Mouse (Mus musculus) MEL (cell line): ENCODE data around the gene Card14. TPM values are rescaled to one million over a fixed set of nuclear protein-coding genes. Genes with fewer than 3 reads are reported as not detected.

Experiments used
- DNase-seq: peaks from one replicate; pipeline ENCODE4 v3.0.0; 2011; ENCODE audit warnings: low read depth, low spot score
- H3K27ac ChIP-seq: 2 replicates; pipeline ENCODE4 v1.5.1; 2012; ENCODE audit warnings: low read depth, mild to moderate bottlenecking, control low read depth, low read length, moderate library complexity; ENCODE audit not compliant: control insufficient read depth
- H3K27me3 ChIP-seq, 2 experiments: fragments of 150-350 bp in 1 of 2; sonication (generic) in 1 of 2; 2 replicates each; pipeline ENCODE4 v1.6.1; 2012; ENCODE audit warnings: low read length in 2 of 2, mild to moderate bottlenecking in 2 of 2, improper control_type of control experiment in 1 of 2, moderate library complexity in 1 of 2; ENCODE audit not compliant: insufficient read depth in 2 of 2, control insufficient read depth in 1 of 2
- H3K36me3 ChIP-seq, 2 experiments: 2 replicates each; pipeline ENCODE4 v1.6.1; 2012 to 2014; ENCODE audit warnings: low read length in 2 of 2, improper control_type of control experiment in 1 of 2, inconsistent platforms in 1 of 2, mild to moderate bottlenecking in 1 of 2; ENCODE audit not compliant: insufficient read depth in 2 of 2, control insufficient read depth in 1 of 2
- H3K4me1 ChIP-seq, 2 experiments: fragments of 150-350 bp in 1 of 2; sonication (generic) in 1 of 2; 2 replicates each; pipeline ENCODE4 v1.6.1; 2012; ENCODE audit warnings: low read length in 2 of 2, improper control_type of control experiment in 1 of 2, mild to moderate bottlenecking in 1 of 2; ENCODE audit not compliant: insufficient read depth in 2 of 2, control insufficient read depth in 1 of 2
- H3K4me3 ChIP-seq, 2 experiments: fragments of 150-350 bp in 1 of 2; sonication (generic) in 1 of 2; 2 replicates each; pipeline ENCODE4 v1.5.1; 2012; ENCODE audit warnings: low read depth in 2 of 2, low read length in 2 of 2, mild to moderate bottlenecking in 2 of 2, moderate library complexity in 2 of 2, control low read depth in 1 of 2, improper control_type of control experiment in 1 of 2; ENCODE audit not compliant: control insufficient read depth in 1 of 2, insufficient read depth in 1 of 2
- H3K79me2 ChIP-seq: 2 replicates; pipeline ENCODE4 v1.6.1; 2012; ENCODE audit warnings: mild to moderate bottlenecking, low read length, moderate library complexity; ENCODE audit not compliant: control insufficient read depth, poor library complexity, insufficient read depth
- H3K9ac ChIP-seq: 2 replicates; pipeline ENCODE4 v1.6.1; 2012; ENCODE audit warnings: low read depth, mild to moderate bottlenecking, control low read depth, low read length, moderate library complexity; ENCODE audit not compliant: control insufficient read depth, poor library complexity, severe bottlenecking
- H3K9me3 ChIP-seq: fragments of 150-350 bp; sonication (generic); replicated peaks from 2 replicates; pipeline ENCODE4 v1.6.1; 2012; ENCODE audit warnings: mild to moderate bottlenecking, low read length, improper control_type of control experiment, moderate library complexity; ENCODE audit not compliant: insufficient read depth
- BHLHE40 ChIP-seq: IDR thresholded peaks from 2 replicates; pipeline ENCODE4 v1.6.1; 2012; ENCODE audit warnings: low read depth, mild to moderate bottlenecking, inconsistent platforms, low read length, improper control_type of control experiment, borderline replicate concordance
- CTCF ChIP-seq, 3 experiments: IDR thresholded peaks in 2 of 3; conservative IDR thresholded peaks in 1 of 3; 2 replicates each; pipeline ENCODE4 v1.5.1; 2011 to 2012; ENCODE audit warnings: low read length in 3 of 3, low read depth in 2 of 3, mild to moderate bottlenecking in 2 of 3, improper control_type of control experiment in 1 of 3, inconsistent platforms in 1 of 3, mixed read lengths in 1 of 3, moderate library complexity in 1 of 3; ENCODE audit not compliant: control insufficient read depth in 1 of 3, insufficient read depth in 1 of 3, poor library complexity in 1 of 3, severe bottlenecking in 1 of 3
- E2F4 ChIP-seq: IDR thresholded peaks from 2 replicates; pipeline ENCODE4 v1.6.1; 2011; ENCODE audit warnings: low read depth, low read length, improper control_type of control experiment, borderline replicate concordance
- ELF1 ChIP-seq: IDR thresholded peaks from 2 replicates; pipeline ENCODE4 v1.6.1; 2014; ENCODE audit warnings: low read depth, mild to moderate bottlenecking, inconsistent platforms, low read length, improper control_type of control experiment, moderate library complexity
- GABPA ChIP-seq: IDR thresholded peaks from 2 replicates; pipeline ENCODE4 v1.6.1; 2012; ENCODE audit warnings: low read depth, mild to moderate bottlenecking, inconsistent platforms, low read length, improper control_type of control experiment, moderate library complexity
- GATA1 ChIP-seq: IDR thresholded peaks from 2 replicates; pipeline ENCODE4 v1.6.1; 2011; ENCODE audit warnings: low read depth, low read length, improper control_type of control experiment
- HCFC1 ChIP-seq: IDR thresholded peaks from 2 replicates; pipeline ENCODE4 v1.6.1; 2012; ENCODE audit warnings: low read depth, mild to moderate bottlenecking, inconsistent platforms, low read length, improper control_type of control experiment, moderate library complexity
- MAFK ChIP-seq: IDR thresholded peaks from 2 replicates; pipeline ENCODE4 v1.6.1; 2011; ENCODE audit warnings: low read depth, mild to moderate bottlenecking, low read length, improper control_type of control experiment, borderline replicate concordance
- MAZ ChIP-seq: IDR thresholded peaks from 2 replicates; pipeline ENCODE4 v1.6.1; 2012; ENCODE audit warnings: low read depth, mild to moderate bottlenecking, inconsistent platforms, low read length, improper control_type of control experiment
- MYB ChIP-seq: IDR thresholded peaks from 2 replicates; pipeline ENCODE4 v1.6.1; 2011; ENCODE audit warnings: mild to moderate bottlenecking, low read depth, low read length, improper control_type of control experiment
- NRF1 ChIP-seq: IDR thresholded peaks from 2 replicates; pipeline ENCODE4 v1.6.1; 2014; ENCODE audit warnings: low read depth, mild to moderate bottlenecking, inconsistent platforms, low read length, improper control_type of control experiment, moderate library complexity; ENCODE audit not compliant: poor library complexity, insufficient read depth, severe bottlenecking
- POLR2AphosphoS2 ChIP-seq: IDR thresholded peaks from 2 replicates; pipeline ENCODE4 v1.6.1; 2011; ENCODE audit warnings: low read length, improper control_type of control experiment
- POLR2AphosphoS5 ChIP-seq: IDR thresholded peaks from 2 replicates; pipeline ENCODE4 v1.6.1; 2012; ENCODE audit warnings: low read depth, borderline replicate concordance, mild to moderate bottlenecking, inconsistent platforms, low read length, moderate library complexity, mixed read lengths
- RAD21 ChIP-seq: IDR thresholded peaks from 2 replicates; pipeline ENCODE4 v1.6.1; 2011; ENCODE audit warnings: mild to moderate bottlenecking, low read depth, low read length, improper control_type of control experiment
- SMC3 ChIP-seq: IDR thresholded peaks from 2 replicates; pipeline ENCODE4 v1.6.1; 2011; ENCODE audit warnings: low read depth, low read length, improper control_type of control experiment
- TAL1 ChIP-seq: IDR thresholded peaks from 2 replicates; pipeline ENCODE4 v1.6.1; 2012; ENCODE audit warnings: mild to moderate bottlenecking, inconsistent platforms, low read length, moderate library complexity, mixed read lengths
- TBP ChIP-seq: IDR thresholded peaks from 2 replicates; pipeline ENCODE4 v1.8.0; 2011; ENCODE audit warnings: low read depth, low read length, improper control_type of control experiment
- TCF12 ChIP-seq: IDR thresholded peaks from 2 replicates; pipeline ENCODE4 v1.6.1; 2014; ENCODE audit warnings: low read depth, mild to moderate bottlenecking, inconsistent platforms, low read length, improper control_type of control experiment, moderate library complexity
- ZC3H11A ChIP-seq: IDR thresholded peaks from 2 replicates; pipeline ENCODE4 v1.6.1; 2012; ENCODE audit warnings: low read depth, mild to moderate bottlenecking, inconsistent platforms, low read length, improper control_type of control experiment
- ZNF384 ChIP-seq: IDR thresholded peaks from 2 replicates; pipeline ENCODE4 v1.6.1; 2012; ENCODE audit warnings: low read depth, mild to moderate bottlenecking, inconsistent platforms, low read length, improper control_type of control experiment
- polyA plus RNA-seq, 2 experiments: library from polyadenylated mRNA; stranded (reverse) in 1 of 2; unstranded in 1 of 2; fragments of >175 nt in 1 of 2; fragments of >200 nt in 1 of 2; gene quantifications; 2 replicates each; pipeline versions ENCODE4 v1.2.1 to v1.2.4; 2012; ENCODE audit warnings: low replicate concordance in 2 of 2, low read depth in 1 of 2; ENCODE audit not compliant: insufficient read length in 2 of 2, insufficient read depth in 1 of 2, missing spikeins in 1 of 2
- total RNA-seq: library from RNA; depleted of rRNA; stranded (reverse); fragments of 300-350 nt; gene quantifications from 2 replicates; pipeline ENCODE4 v1.2.3, GENCODE M21; 2012

The Card14 gene
- total and polyA plus RNA-seq, 3 experiments = not detected

DNA sequence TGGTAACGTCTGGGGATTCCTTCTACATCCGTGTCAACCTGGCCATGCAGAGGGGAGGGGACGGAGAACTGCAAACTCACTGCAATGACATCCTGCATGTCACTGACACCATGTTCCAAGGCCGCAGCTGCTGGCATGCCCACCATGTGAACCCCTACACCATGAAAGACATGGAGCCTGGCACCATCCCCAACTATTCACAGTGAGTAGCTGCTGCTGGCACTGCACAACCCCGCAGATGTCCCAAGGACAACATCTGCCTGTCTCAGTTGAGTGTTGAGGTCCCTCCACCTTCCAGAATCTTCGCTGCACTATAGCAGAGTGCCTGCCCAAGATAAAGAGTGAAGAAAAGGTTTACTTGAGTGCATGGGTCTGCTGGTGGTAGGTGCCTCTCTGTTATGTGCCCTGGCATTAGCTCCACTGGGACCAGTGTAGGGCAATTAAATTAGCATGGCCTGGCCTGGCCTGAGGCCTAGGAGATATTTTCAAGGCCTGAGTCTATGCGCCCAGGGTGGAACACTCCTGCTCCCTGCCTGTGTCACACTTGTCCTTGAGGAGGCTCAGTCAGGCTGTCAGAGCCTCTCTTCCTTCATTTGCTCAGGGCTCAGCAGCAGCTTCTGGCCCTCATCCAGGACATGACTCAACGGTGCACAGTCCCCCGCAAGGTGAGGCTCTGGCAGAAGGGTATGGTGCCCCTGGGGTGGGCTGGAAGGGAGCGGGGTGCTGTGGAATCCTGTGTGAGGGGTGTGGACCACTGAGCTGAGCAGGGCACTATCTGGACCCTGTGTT, 30.9 kb downstream of the Card14 start:
- Histone ChIP-seq H3K4me1 (no peaks in the 10 kb centered on the region), H3K9me3 (no peaks in the 10 kb centered on the region), H3K4me3 (no peak overlapping the region), H3K36me3 (no peaks in the 10 kb centered on the region), H3K9ac (no peak overlapping the region), H3K79me2 (no peaks in the 10 kb centered on the region)
- DNase-seq = peak; percentile 44
- no peak for TF ChIP-seq E2F4
- no peak for TF ChIP-seq HCFC1
- no peak for TF ChIP-seq MAFK
- TF ChIP-seq GATA1 = no peak
- no peak for TF ChIP-seq POLR2AphosphoS2
- no peak for TF ChIP-seq BHLHE40
- no peak for TF ChIP-seq POLR2AphosphoS5
- no peak for TF ChIP-seq SMC3
- TF ChIP-seq CTCF (IDR thresholded peaks at IDR 0.05 in 2 of 3, conservative IDR thresholded peaks at IDR 0.05 in 1 of 3; ENCODE audit: control insufficient read depth in 1 of 3, insufficient read depth in 1 of 3, low read depth in 2 of 3, low read length in 3 of 3, poor library complexity in 1 of 3, severe bottlenecking in 1 of 3) = no peak
- TF ChIP-seq TCF12 = no peak
- TF ChIP-seq TAL1 = no peak
- TF ChIP-seq NRF1 = no peak
- no peak for TF ChIP-seq GABPA
- TF ChIP-seq MYB = no peak
- no peak for TF ChIP-seq TBP
- no peak for TF ChIP-seq ZC3H11A
- no peak for TF ChIP-seq ZNF384
- no peak for TF ChIP-seq ELF1
- TF ChIP-seq, all 39 proteins: peak for 0
- no peak overlapping the region for H3K27ac ChIP-seq
- H3K27me3 ChIP-seq = peaks cover 6 to 9% of the 10 kb centered on the region in 2 experiments

DNA sequence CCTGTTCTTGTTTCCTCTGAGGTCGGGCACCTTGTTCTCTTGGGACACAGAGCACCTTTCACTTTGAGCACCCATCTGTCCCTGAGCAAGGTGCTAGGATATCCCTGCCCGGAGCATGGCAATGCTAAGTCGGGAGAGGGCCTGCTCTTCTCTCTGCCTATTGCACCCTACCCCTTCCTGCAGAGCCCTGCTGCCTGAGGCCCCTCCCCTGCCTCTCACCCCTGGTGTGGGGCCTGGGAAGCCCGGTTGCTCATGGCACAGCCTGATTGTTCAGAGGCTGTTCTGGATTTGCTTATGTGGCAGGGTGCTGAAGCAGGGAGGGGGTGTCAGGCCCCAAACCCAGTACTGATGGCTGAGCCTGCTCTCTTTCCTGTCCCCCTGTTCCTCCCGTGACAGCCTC, 31.6 kb downstream of the Card14 start:
- no peaks in the 10 kb centered on the region for H3K79me2 ChIP-seq
- no peak overlapping the region for H3K9ac ChIP-seq
- no peaks in the 10 kb centered on the region for H3K36me3 ChIP-seq
- H3K27ac ChIP-seq = no peak overlapping the region
- TF ChIP-seq ZC3H11A (no peak), RAD21 (no peak), MAZ (no peak)
- H3K4me3 ChIP-seq = no peak overlapping the region
- DNase-seq = no peak
- H3K4me1 ChIP-seq = no peaks in the 10 kb centered on the region
- H3K27me3 ChIP-seq = peaks cover 4 to 6% of the 10 kb centered on the region in 2 experiments; a peak in 3 of 4 replicates
- no peaks in the 10 kb centered on the region for H3K9me3 ChIP-seq
